Mouse (Mus musculus) B cell, adult (primary cell): Measurements from ENCODE around the gene Naaladl2. TPM values are rescaled to one million over a fixed set of nuclear protein-coding genes. Genes with fewer than 3 reads are reported as not detected.

Experiments used
- total RNA-seq: library from RNA; stranded (reverse); gene quantifications from 4 replicates; pipeline ENCODE4 v1.2.4, GENCODE M21; 2023; ENCODE audit not compliant: inconsistent age

Gene Naaladl2
- total RNA-seq: not detected in 4 replicates

GRCm38 (mm10) chr3:25143555-25144311 lies at the start of gene Naaladl2:
Gene Naaladl2 (minus strand): TSS chr3:25144261.

